Mouse (Mus musculus): ENCODE data around the gene Ubash3b.

Gene Ubash3b

DNA sequence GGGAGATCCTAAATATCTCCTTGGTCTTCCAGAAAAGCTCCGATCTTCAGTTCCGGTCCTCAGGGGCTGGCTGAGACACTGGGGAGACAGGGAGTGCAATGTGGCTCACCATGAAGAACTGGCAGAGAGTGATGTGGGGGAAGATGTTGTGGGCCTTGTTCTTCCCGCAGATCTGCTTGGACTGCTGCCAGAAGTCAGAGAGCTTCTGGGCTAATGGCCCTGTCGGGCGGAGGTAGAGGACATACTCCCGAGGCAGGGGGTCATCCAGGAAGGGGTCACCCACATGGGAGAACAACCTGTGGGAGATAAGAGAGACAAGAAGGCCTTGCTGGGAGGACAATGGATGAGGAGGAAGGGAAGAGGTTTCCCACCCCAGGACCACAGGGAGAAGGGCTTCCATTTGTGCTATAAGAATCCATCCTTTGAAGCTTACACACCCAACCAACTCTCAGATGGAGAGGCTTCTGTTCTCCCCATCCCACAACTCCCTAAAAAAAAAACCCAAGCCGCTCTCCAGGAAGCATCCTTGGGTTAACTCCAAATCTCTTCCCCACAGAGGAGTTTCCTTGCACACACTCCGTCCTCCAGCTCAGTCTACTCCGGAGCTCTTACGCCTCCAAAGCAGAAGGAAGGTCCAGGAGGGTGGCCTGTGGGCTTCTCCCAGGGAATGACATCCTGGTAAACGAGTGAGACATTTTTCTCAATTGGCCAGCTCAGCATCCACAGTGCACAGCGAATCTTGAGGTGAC, 111.0 kb downstream of the Ubash3b start:
- DNase-seq, result no peak

DNA sequence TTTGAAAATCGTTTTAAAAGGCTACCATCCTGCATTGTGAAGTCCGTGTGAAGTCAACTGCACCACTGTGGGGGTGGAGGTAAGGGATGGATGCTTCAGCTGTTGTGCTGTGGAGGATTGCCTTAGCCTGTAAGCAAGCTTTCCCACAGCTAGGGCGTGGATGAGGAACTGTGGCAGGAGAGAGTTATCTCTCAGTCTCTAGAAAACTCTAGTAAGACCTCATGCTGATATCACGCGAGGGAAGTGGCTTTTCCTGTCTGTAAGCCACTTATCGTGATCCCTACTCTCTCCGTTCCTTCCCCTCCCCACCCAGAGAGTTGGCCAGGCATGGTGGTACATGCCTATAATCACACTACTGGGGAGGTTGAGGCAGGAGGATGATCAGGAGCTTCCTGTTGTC, 112.2 kb downstream of the Ubash3b start:
- DNase-seq, result no peak

GRCm38 (mm10) chr9:41048820-41049219, 112.7 kb downstream of the Ubash3b start:
- DNase-seq, result no peak

GRCm38 (mm10) chr9:41048216-41048615, 113.3 kb downstream of the Ubash3b start:
- DNase-seq, result no peak

- no peak for DNase-seq
These were observed 113.8 kb downstream of the Ubash3b start for GRCm38 (mm10) chr9:41047654-41048053.

- DNase-seq, result peak; percentile 90
These were observed 116.9 kb downstream of the Ubash3b start for GRCm38 (mm10) chr9:41044626-41045025.

GRCm38 (mm10) chr9:41043641-41044040, 117.9 kb downstream of the Ubash3b start:
- DNase-seq, result no peak

GRCm38 (mm10) chr9:41041404-41041803, 120.1 kb downstream of the Ubash3b start:
- no peak for DNase-seq

DNA sequence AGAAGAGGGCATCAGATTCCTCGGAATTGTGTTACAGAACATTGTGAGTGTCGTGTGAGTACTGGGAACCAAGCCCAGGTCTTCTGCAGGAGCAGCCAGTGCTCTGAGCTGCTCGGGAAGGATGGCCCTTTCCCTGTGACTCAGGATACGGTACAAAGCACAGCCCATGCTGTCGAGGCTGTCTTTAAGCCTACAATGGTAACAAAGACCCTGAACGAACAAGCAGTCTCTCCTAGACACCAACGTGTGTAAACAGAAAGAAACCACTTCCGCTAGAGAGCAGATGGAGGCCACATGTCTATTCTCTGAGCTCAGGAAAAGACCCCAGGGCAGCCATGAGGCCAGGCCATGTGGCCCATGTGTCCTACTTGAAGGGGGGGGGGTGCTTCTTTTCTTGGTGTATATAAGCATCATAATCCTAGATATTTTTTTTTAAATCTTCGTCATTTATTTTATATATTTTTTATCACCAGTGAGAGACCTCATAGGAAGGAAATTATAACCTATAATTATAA, 123.3 kb downstream of the Ubash3b start:
- DNase-seq, result no peak

DNA sequence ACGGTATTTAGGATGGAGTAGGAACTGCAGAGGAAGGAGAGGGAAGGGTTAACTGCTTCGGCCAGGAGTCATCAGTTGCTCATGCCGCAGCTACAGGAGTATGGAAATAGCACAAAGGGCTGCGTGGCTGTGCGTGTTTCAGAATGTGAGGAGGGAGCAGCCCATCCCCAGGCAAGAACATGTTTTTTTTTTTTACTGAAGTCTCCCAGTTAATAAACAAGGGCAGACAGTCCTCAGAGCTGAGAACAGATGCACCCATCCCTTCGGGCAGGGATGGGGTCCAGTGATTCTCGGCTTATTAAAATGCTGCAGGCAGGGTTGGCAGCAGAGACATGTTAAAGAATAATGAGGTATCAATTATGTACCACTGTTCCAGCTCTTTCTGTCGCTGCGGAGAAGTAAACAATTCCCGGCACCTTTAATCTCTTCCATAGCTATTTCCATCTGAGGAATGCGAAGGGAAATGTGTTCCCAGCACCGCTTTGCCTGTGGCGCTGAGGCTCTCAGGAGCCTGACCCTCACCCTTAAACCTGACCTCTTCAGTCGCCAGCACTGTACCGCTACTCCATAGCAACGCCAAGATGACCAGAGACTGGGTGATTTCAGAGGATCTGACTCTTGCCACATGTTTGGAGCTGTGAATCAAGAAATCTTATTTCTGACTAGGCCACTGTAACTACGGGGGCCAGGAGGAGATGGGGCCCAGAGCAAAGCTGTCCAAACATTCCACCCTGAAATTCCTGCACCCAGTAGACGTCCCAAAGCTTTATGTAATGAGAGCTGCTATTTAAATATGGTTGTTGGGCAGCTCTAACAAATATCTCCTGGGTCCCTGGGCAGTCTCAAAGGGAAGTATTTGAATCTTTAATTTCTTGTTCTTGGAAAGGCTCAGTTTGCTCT, 129.7 kb downstream of the Ubash3b start:
- DNase-seq, result peak; percentile 9

DNA sequence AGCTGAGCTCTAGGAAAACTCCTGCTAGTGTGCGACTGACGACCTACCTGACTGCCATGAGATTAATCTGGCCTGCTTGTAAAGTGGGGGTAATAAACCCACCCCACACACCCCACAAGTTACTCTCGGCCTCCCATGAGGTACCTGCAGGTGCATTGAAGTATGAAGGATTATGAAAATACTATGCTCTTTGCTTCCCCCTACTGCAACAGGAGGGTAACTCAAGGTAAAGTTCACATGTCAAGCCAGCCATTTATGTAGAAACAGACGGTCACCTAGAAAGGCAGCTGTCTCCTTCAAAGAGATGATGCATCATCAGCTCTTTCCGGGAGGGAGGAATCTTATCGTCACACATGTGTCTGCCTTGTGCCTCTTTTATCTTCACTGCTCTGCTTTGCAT, 131.7 kb downstream of the Ubash3b start:
- DNase-seq, result no peak

- peak; percentile 61 for DNase-seq
These were observed 133.0 kb downstream of the Ubash3b start for GRCm38 (mm10) chr9:41028470-41028869.

GRCm38 (mm10) chr9:41021690-41022089, 139.8 kb downstream of the Ubash3b start:
- DNase-seq, result no peak

- DNase-seq, result no peak
These were observed 141.0 kb downstream of the Ubash3b start for GRCm38 (mm10) chr9:41020486-41020885.

DNA sequence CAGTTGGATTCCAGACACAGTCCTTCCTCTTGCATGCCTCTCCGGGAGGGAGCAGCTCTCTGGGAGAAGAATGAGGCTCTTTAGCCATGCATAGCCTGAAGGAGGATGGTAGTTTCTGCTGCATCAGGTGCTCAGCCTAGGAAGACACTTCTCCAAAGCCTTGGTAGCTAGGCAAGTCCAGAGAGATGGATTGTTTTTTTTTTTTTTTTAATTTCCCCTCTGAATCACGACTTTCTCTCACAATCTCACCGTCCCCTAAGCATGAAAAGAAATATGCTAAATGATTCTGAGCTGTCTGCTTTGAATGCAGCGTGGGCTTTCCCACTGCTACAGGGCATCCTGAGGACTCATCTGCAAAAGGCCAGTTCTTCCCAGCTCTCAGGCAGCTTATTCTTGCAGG, 147.0 kb downstream of the Ubash3b start:
- no peak for DNase-seq

DNA sequence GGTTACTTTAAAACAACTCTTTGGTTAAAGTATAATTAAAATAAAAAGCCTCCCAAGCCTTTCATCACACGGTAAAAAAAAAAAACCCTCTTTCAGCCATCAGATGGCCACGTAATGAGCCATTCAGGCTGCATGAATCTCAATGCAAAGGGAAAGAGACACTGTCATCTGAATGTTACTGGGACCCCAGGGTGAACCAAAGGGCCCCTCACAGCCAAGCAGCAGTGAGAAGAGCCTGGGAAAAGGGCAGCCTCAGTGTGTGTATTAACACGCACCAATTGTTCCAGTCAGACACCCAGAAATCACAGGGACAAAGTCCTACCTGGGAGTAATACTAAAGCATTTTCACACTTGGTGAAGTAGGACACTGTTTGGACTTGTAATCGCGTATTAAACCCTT, 149.0 kb downstream of the Ubash3b start:
- DNase-seq, result no peak

- DNase-seq, result no peak
These were observed 149.7 kb downstream of the Ubash3b start for GRCm38 (mm10) chr9:41011512-41012436.

DNA sequence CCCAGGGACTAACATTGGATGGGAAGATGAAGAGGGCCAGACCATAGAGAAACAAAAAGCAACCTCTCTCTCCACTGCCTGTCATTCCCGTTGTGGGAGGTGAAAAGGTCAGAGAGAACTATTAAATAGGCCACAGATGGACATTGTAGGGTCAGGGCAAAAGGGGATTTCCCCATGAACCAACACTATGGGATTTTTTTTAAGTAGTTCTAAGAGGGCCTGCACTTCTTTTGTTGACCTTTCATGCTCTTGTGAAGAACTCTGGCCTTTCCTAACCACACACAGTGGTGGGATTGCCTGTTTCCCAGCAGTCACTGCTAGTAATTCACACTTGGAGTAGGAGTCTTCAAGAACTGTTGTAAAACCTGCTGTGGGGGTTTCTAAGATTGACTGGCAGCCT, 153.7 kb downstream of the Ubash3b start:
- no peak for DNase-seq

- DNase-seq, result no peak
These were observed 157.1 kb downstream of the Ubash3b start, which contains the start of gene Crtam for GRCm38 (mm10) chr9:41004415-41004814. Gene Crtam, minus strand, starts transcription at chr9:41004628.

DNA sequence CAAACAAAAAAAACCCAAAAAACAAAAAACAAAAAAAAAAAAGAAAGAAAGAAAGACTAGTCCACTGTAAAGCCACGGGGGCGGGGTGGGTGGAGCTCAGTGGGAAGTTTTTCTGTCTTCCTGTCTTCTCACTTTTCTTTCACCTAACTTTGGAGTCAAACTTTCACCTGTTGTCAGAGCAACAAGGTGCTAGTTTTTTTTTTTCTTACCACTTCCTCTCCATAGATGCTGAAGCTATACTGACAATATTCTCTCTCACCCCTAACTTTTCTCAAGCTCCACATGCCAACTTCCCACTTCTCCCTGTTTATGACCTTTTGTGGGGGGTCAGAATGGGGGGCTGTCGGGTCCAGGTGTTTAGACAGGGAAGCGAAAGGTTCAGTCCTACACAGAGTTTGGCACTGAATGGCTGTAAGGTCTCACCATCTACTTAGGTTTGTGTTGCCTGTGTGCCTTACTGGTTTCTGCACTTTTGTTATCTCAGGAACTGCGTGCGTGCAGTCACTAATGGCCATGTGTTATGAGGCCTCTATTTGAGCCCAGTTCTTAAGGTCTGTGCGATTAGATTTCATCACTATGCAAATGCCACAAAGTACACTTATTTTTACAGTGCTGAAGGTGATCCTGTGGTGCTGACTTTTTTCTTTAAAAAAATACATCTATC, 164.2 kb downstream of the Ubash3b start:
- DNase-seq, result no peak

GRCm38 (mm10) chr9:40994075-40994474, 167.4 kb downstream of the Ubash3b start:
- DNase-seq, result no peak

GRCm38 (mm10) chr9:40991511-40991910, 170.0 kb downstream of the Ubash3b start:
- DNase-seq, result no peak

All from kidney, postnatal 14 days (tissue).